Mouse (Mus musculus) lung, postnatal 0 days (tissue): ENCODE measurements at regions not wholly inside any gene's neighbourhood (a gene's known extent, or its start where the extent isn't known, plus 50 kb on each side); places are given as distances from the start of the nearest gene placed in this dataset.

Experiments
- ATAC-seq: fragments of 200-750 bp; cut with Nextera tagmentation; 2 replicates; pipeline ENCODE4 v1.8.0; 2017; ENCODE audit warnings: moderate library complexity
- DNase-seq: peaks from one replicate; pipeline ENCODE4 v3.0.0-alpha.2; 2016; ENCODE audit warnings: low spot score
- H3K27ac ChIP-seq: fragments of 300-500 bp; sonication (generic); 2 replicates; pipeline ENCODE4 v1.5.1; 2014; ENCODE audit warnings: antibody characterized with exemption, mild to moderate bottlenecking, low read length, mixed read lengths
- H3K27me3 ChIP-seq: fragments of 300-500 bp; sonication (generic); replicated peaks from 2 replicates; pipeline ENCODE4 v1.6.1; 2014; ENCODE audit warnings: low read length, mixed read lengths; ENCODE audit not compliant: insufficient read depth
- H3K36me3 ChIP-seq: fragments of 300-500 bp; sonication (generic); 2 replicates; pipeline ENCODE4 v1.6.1; 2014; ENCODE audit warnings: low read length, mixed read lengths; ENCODE audit not compliant: insufficient read depth
- H3K4me1 ChIP-seq: fragments of 300-500 bp; sonication (generic); 2 replicates; pipeline ENCODE4 v1.6.1; 2014; ENCODE audit warnings: antibody characterized with exemption, low read depth, low read length, mixed read lengths; ENCODE audit not compliant: insufficient read depth
- H3K4me2 ChIP-seq: fragments of 300-500 bp; sonication (generic); replicated peaks from 2 replicates; pipeline ENCODE4 v1.6.1; 2014; ENCODE audit warnings: low read depth, mild to moderate bottlenecking, low read length, moderate library complexity, mixed read lengths
- H3K4me3 ChIP-seq: fragments of 300-500 bp; sonication (generic); 2 replicates; pipeline ENCODE4 v1.5.1; 2014; ENCODE audit warnings: low read depth, low read length
- H3K9ac ChIP-seq: fragments of 300-500 bp; sonication (generic); replicated peaks from 2 replicates; pipeline ENCODE4 v1.6.1; 2014; ENCODE audit warnings: low read depth, mild to moderate bottlenecking
- H3K9me3 ChIP-seq: fragments of 300-500 bp; sonication (generic); 2 replicates; pipeline ENCODE4 v1.6.1; 2016; ENCODE audit warnings: low read length, mixed read lengths
- CTCF ChIP-seq: IDR thresholded peaks from 2 replicates; pipeline ENCODE4 v1.5.1; 2016; ENCODE audit warnings: antibody characterized with exemption, mild to moderate bottlenecking
- EP300 ChIP-seq: IDR thresholded peaks from 2 replicates; pipeline ENCODE4 v1.6.1; 2016; ENCODE audit warnings: antibody characterized with exemption, mild to moderate bottlenecking, control low read depth
- WGBS: fragments of 180-500 bp; shearing (Covaris S2); extraction: QIAGEN DNeasy Blood & Tissue Kit; methylation state at CpG from one replicate; pipeline ENCODE4 v1.1.7; 2014; 5-methylcytosine and 5-hydroxymethylcytosine counted together

DNA sequence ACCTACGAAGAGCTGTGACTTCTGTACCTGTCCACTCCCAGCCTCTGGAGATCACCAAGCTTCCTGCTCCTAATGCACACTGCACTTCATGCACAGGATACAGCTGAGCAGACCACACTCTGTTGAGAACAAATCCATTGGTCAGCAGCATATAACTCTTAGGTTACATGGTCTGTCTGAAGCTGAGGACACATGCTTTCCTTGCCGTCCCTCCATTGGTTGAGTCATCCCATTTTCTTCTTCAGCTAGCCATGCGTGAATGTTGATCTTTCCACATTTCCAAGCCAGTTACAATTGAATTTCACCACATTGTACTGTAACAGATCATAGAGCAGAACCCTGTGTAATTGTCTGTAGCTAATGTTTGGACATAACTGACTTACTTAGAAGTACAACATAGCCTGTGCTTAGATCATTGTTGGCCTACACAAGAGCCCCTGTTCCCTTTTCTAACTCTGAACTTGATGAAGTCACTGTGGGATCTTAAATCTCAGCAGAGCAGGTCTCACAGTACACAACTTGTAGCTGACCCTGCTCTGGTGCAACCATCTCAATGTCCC lies 593.3 kb upstream of the Intu start:
- Histone ChIP-seq H3K4me1 (no peaks in the 10 kb centered on the region), H3K9ac (no peak overlapping the region), H3K4me3 (no peak overlapping the region), H3K4me2 (no peak overlapping the region), H3K9me3 (no peaks in the 10 kb centered on the region), H3K27ac (no peak overlapping the region), H3K36me3 (no peaks in the 10 kb centered on the region), H3K27me3 (no peaks in the 10 kb centered on the region)
- WGBS: 88% methylated on average over 3 of the region's 3 CpGs
- no peak for TF ChIP-seq EP300
- no peak for TF ChIP-seq CTCF
- ATAC-seq: no peak
- no peak for DNase-seq

DNA sequence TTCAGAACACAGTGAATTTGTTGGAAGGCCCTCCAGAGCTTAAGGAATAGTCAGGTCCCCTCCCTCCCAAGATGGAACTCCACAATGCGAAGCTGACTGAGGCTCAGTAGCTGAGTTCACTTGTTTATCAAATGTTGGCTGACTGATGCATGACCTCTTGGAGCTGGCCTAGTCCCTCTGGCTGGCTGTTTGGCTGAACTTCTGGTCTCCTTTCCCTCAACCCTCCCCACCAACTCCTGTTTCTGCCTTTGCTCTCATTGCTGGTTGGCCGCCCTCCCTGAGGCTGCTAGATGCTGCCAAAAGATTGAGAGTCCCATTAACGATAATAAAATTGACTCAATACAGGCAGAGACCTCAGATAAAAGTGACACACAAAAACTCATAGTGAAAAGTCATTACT lies 586.5 kb upstream of the Intu start:
- H3K4me1 ChIP-seq: no peaks in the 10 kb centered on the region
- no peak for ATAC-seq
- H3K36me3 ChIP-seq: no peaks in the 10 kb centered on the region
- no peak overlapping the region for H3K4me3 ChIP-seq
- TF ChIP-seq EP300 (no peak), CTCF (no peak)
- no peaks in the 10 kb centered on the region for H3K9me3 ChIP-seq
- 53% methylated on average over 3 of the region's 3 CpGs for WGBS
- no peak for DNase-seq
- H3K4me2 ChIP-seq: no peak overlapping the region
- no peak overlapping the region for H3K9ac ChIP-seq
- no peaks in the 10 kb centered on the region for H3K27me3 ChIP-seq
- H3K27ac ChIP-seq: no peak overlapping the region

DNA sequence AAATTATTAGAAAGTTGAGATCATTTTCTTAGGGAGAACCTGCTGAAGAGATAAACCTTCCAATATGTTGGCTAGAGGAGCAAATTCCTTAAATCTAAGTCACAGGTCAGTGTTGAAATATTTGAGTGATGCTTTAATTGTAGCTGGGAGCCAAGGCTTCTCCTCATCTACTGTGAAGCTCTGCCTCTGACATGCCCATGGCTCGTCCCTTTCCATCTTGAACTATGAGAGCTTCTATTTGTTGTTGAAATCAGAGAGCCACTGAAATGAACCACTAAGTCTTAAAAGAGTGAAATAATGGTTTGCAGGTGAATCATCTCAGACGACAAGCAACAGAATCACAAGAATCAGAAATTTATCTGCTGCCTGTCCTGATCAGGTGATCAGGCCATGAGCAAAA lies 579.0 kb upstream of the Intu start:
- H3K4me3 ChIP-seq: no peak overlapping the region
- no peaks in the 10 kb centered on the region for H3K36me3 ChIP-seq
- TF ChIP-seq EP300 (no peak), CTCF (no peak)
- DNase-seq (no peak), ATAC-seq (no peak)
- no peaks in the 10 kb centered on the region for H3K27me3 ChIP-seq
- WGBS: 81% methylated on average over 2 of the region's 2 CpGs
- no peaks in the 10 kb centered on the region for H3K4me1 ChIP-seq
- H3K4me2 ChIP-seq: no peak overlapping the region
- H3K27ac ChIP-seq: no peak overlapping the region
- no peak overlapping the region for H3K9ac ChIP-seq
- peaks cover under 1% of the 10 kb centered on the region; the same call in 1 of the 2 replicates for H3K9me3 ChIP-seq

DNA sequence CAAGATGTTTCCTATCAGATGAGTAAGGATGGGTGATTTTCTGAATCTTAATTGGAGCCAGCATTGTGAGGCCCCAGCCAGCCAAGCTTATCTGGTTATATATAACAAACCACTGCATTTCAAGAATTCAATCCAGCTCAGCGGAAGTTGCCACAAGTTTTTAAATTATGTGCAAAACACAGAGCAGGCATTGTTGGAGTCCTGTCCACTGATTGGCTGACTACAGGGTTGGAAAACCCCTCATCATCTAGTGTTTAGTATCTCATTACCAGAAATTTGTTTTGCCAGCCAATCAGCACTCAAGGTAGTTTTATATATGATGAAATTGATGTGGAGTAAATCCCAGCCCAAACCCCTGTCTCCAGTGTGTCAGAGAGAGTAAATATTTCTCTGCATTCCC lies 578.5 kb upstream of the Intu start:
- Histone ChIP-seq H3K9me3 (peaks cover 3% of the 10 kb centered on the region; the same call in 1 of the 2 replicates), H3K4me2 (no peak overlapping the region), H3K27me3 (no peaks in the 10 kb centered on the region), H3K9ac (no peak overlapping the region), H3K27ac (no peak overlapping the region), H3K4me1 (no peaks in the 10 kb centered on the region), H3K4me3 (no peak overlapping the region), H3K36me3 (no peaks in the 10 kb centered on the region)
- no peak for TF ChIP-seq EP300
- TF ChIP-seq CTCF: no peak
- no peak for DNase-seq
- ATAC-seq: no peak
- WGBS: 78% methylated on average over 1 of the region's 1 CpGs

DNA sequence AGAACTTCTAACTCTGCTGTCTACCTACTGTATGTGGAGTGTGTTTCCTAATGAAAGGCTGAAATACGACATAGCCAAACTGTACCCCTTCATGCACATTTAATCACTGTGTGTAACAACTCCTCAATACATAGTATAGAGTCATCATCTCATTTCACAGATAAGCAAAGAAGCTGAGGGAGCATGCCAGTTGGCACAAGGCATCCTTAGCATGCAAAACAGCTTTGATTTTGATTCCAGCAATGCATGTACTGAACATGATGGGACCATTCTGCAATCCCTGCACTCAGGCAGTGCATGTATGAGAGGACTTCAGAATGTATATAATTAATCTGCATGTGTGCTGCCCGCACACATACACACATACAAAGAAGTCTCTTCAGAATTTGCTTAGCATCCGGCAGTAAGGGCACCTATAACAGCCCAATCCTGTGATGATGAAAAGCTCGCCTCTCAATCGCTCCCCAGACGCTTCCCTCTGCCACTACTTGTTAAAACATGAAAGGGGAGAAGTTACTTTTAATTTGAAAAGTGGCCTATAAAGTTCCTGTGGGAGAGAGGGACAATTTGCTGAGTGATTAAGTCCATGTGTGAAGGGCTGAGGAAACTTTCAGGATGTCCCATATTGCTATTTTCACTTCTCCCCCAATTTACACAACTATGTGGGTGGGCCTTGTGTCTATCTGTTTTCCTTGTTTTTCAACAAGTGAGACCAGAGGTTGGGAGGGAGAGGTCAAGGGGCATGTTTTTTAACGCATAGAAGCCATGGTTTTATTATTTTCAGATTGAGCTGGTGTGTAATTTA lies 569.0 kb upstream of the Intu start:
- no peak for DNase-seq
- Histone ChIP-seq H3K9ac (no peak overlapping the region), H3K27ac (no peak overlapping the region), H3K4me3 (no peak overlapping the region), H3K27me3 (no peaks in the 10 kb centered on the region), H3K36me3 (no peaks in the 10 kb centered on the region), H3K9me3 (peaks cover 3% of the 10 kb centered on the region; the same call in 1 of the 2 replicates), H3K4me2 (no peak overlapping the region), H3K4me1 (no peaks in the 10 kb centered on the region)
- no peak for TF ChIP-seq EP300
- no peak for TF ChIP-seq CTCF
- no peak for ATAC-seq
- WGBS: 54% methylated on average over 7 of the region's 7 CpGs

DNA sequence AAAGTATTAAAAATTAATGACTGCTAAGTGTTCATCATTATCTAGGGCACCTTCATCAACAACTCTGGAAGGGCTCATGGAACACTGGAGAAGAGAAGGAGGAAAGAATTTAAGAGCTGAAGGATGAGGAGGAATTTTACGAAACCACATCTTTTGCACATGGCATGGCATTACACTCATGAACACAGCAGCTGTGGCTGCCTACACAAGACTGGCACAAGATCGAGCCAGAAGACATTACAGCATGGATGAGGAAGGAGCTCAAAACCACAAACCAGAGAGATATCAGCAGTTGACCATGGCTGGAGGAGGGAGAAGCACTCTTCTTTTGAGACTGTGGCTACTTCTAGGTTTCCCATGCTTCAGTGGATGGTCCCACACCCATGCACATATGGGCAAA lies 565.7 kb upstream of the Intu start:
- no peaks in the 10 kb centered on the region for H3K27me3 ChIP-seq
- no peaks in the 10 kb centered on the region for H3K36me3 ChIP-seq
- H3K9me3 ChIP-seq: no peaks in the 10 kb centered on the region
- DNase-seq: no peak
- ATAC-seq: no peak
- H3K27ac ChIP-seq: no peak overlapping the region
- H3K4me2 ChIP-seq: no peak overlapping the region
- no peak overlapping the region for H3K4me3 ChIP-seq
- 82% methylated on average over 2 of the region's 2 CpGs for WGBS
- H3K4me1 ChIP-seq: no peaks in the 10 kb centered on the region
- TF ChIP-seq EP300 (no peak), CTCF (no peak)
- no peak overlapping the region for H3K9ac ChIP-seq
